Mouse (Mus musculus) embryonic facial prominence, embryonic 14.5 days (tissue): ENCODE data around the gene AI413582. TPM values are rescaled to one million over a fixed set of nuclear protein-coding genes. Genes with fewer than 3 reads are reported as not detected.
A peak's percentile ranks its signal among the peaks of the same experiment; 100 is the strongest.

Source experiments
- ATAC-seq: fragments of 200-750 bp; cut with Nextera tagmentation; 2 replicates; pipeline ENCODE4 v1.8.0; 2017; ENCODE audit warnings: low read depth, moderate number of reproducible peaks, moderate TSS enrichment
- DNase-seq: peaks from one replicate; pipeline ENCODE4 v3.0.0-alpha.2; 2015; ENCODE audit warnings: low spot score
- H3K27ac ChIP-seq: fragments of 300-500 bp; sonication (generic); replicated peaks from 2 replicates; pipeline ENCODE4 v1.5.1; 2014; ENCODE audit warnings: low read depth, mild to moderate bottlenecking, low read length, moderate library complexity
- H3K27me3 ChIP-seq: fragments of 300-500 bp; sonication (generic); replicated peaks from 2 replicates; pipeline ENCODE4 v1.6.1; 2014; ENCODE audit warnings: low read length; ENCODE audit not compliant: control insufficient read depth, insufficient read depth
- H3K36me3 ChIP-seq: fragments of 300-500 bp; sonication (generic); 2 replicates; pipeline ENCODE4 v1.6.1; 2014; ENCODE audit warnings: low read length, mixed read lengths; ENCODE audit not compliant: control insufficient read depth, insufficient read depth
- H3K4me1 ChIP-seq: fragments of 300-500 bp; sonication (generic); 2 replicates; pipeline ENCODE4 v1.6.1; 2014; ENCODE audit warnings: antibody characterized with exemption, low read length; ENCODE audit not compliant: control insufficient read depth, insufficient read depth
- H3K4me2 ChIP-seq: fragments of 300-500 bp; sonication (generic); 2 replicates; pipeline ENCODE4 v1.6.1; 2014; ENCODE audit warnings: low read depth, mild to moderate bottlenecking, low read length, moderate library complexity, mixed read lengths
- H3K4me3 ChIP-seq: fragments of 300-500 bp; sonication (generic); 2 replicates; pipeline ENCODE4 v1.5.1; 2014; ENCODE audit warnings: low read depth, mild to moderate bottlenecking, low read length
- H3K9ac ChIP-seq: fragments of 300-500 bp; sonication (generic); 2 replicates; pipeline ENCODE4 v1.6.1; 2014; ENCODE audit warnings: low read depth, mild to moderate bottlenecking, low read length, moderate library complexity, mixed read lengths
- H3K9me3 ChIP-seq: fragments of 300-500 bp; sonication (generic); 2 replicates; pipeline ENCODE4 v1.6.1; 2016; ENCODE audit warnings: low read length; ENCODE audit not compliant: control insufficient read depth
- WGBS: fragments of 180-500 bp; shearing (Covaris S2); extraction: QIAGEN DNeasy Blood & Tissue Kit; methylation state at CpG from one replicate; pipeline ENCODE4 v1.1.7; 2014; 5-methylcytosine and 5-hydroxymethylcytosine counted together
- polyA plus RNA-seq: library from polyadenylated mRNA; unstranded; fragments of >200 nt; fragmentation: Nextera tagmentation; extraction: Ambion mirVana; gene quantifications from 2 replicates; pipeline ENCODE4 v1.2.1, GENCODE M21; 2014

The AI413582 gene
- polyA plus RNA-seq, 1 experiment from 2014 or later: 29.3 TPM

GRCm38 (mm10) chr17:27574470-27575115 is 9.0 kb upstream of the AI413582 start:
- WGBS: 92% methylated on average over 15 of the region's 16 CpGs
- no peak overlapping the region for H3K4me2 ChIP-seq
- H3K4me3 ChIP-seq: no peak overlapping the region
- ATAC-seq (no peak), DNase-seq (no peak)
- H3K36me3 ChIP-seq: peaks cover 51% of the 10 kb centered on the region
- no peaks in the 10 kb centered on the region for H3K27me3 ChIP-seq
- H3K9me3 ChIP-seq: no peaks in the 10 kb centered on the region
- no peak overlapping the region for H3K27ac ChIP-seq
- H3K9ac ChIP-seq: no peak overlapping the region
- no peaks in the 10 kb centered on the region for H3K4me1 ChIP-seq

DNA sequence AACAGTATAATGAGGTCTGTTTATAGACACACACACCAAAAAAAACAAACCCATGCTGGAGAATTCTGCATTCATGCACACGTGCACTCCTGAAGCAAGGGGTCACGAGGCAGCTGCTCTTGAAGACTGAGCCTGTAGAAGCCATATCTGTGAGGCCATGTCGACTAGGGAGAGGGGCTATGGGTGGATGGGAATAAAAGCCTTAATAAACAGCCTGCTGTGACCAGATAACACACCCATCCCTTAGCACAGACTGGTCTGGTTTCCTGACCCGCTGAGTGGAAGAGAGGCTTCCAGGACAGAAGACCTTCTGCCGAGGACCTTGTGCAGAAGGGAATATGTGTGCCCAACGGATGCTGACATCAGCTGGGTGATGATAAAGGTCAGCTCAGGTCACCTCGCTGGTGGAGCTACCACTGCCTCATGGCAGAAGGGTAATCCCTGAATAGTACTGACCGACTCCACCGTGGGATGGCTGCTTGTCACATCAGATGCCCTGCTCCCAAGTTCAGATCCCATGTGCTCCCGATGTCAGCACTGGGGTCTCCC is 8.3 kb upstream of the AI413582 start:
- 86% methylated on average over 10 of the region's 10 CpGs for WGBS
- H3K4me1 ChIP-seq: no peaks in the 10 kb centered on the region
- DNase-seq: no peak
- H3K4me2 ChIP-seq: no peak overlapping the region
- no peaks in the 10 kb centered on the region for H3K9me3 ChIP-seq
- peaks cover 43% of the 10 kb centered on the region for H3K36me3 ChIP-seq
- no peaks in the 10 kb centered on the region for H3K27me3 ChIP-seq
- no peak overlapping the region for H3K27ac ChIP-seq
- no peak overlapping the region for H3K9ac ChIP-seq
- no peak for ATAC-seq
- H3K4me3 ChIP-seq: no peak overlapping the region

GRCm38 (mm10) chr17:27571315-27571714 is 5.8 kb upstream of the AI413582 start:
- Histone ChIP-seq H3K4me3 (no peak overlapping the region), H3K9me3 (no peaks in the 10 kb centered on the region), H3K4me1 (no peaks in the 10 kb centered on the region), H3K9ac (no peak overlapping the region), H3K4me2 (no peak overlapping the region), H3K27ac (no peak overlapping the region), H3K36me3 (peaks cover 25% of the 10 kb centered on the region), H3K27me3 (no peaks in the 10 kb centered on the region)
- ATAC-seq (no peak), DNase-seq (no peak)
- WGBS: 74% methylated on average over 8 of the region's 8 CpGs

DNA sequence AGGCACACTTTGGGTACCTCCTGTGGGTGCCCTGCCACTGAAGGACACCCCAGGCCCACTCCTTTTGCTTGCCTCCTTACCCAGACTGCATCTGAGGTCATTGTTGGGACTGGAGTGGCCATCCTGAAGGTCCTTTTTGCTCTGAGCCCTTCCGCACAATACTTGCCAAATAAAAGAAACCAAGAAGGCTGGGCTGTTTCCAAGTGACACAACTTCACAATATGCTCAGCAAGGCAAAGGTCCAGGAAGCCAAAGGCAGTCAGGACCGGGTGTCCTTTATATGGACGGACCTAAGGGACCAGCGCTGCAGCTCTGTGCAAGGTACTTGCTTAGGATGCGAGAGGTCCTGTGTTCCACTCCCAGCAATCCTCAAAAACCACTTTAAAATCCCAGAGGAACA is 2.7 kb upstream of the AI413582 start:
- H3K4me1 ChIP-seq: peaks cover 3% of the 10 kb centered on the region; the same call in 1 of the 2 replicates
- WGBS: 87% methylated on average over 5 of the region's 5 CpGs
- no peak overlapping the region for H3K9ac ChIP-seq
- H3K9me3 ChIP-seq: no peaks in the 10 kb centered on the region
- no peak overlapping the region for H3K4me2 ChIP-seq
- peaks cover 9% of the 10 kb centered on the region for H3K36me3 ChIP-seq
- no peak for ATAC-seq
- no peak overlapping the region for H3K27ac ChIP-seq
- DNase-seq: no peak
- H3K27me3 ChIP-seq: no peaks in the 10 kb centered on the region
- no peak overlapping the region for H3K4me3 ChIP-seq

DNA sequence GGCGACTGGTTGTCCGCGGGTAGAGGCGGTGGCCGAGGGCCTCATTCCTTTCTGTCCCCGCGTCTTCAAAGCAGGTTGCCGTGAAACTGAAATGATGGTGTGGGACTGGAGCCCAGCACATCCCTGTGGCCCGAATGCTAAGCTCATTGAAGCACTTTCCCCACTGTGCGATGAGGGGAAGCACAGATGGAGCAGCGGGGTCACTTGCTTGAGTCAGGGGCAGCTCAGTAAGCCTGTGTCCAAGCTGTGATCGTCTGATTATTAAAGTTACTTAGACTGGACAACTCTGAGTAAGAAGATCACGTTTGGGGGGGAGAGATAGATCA is 349 bp upstream of the AI413582 start:
- ATAC-seq (no peak; the same call in 1 of the 2 replicates), DNase-seq (no peak)
- Histone ChIP-seq H3K36me3 (peaks cover 11% of the 10 kb centered on the region; the same call in 1 of the 2 replicates), H3K9me3 (no peaks in the 10 kb centered on the region), H3K4me3 (peak overlapping the region; percentile 71), H3K27me3 (no peaks in the 10 kb centered on the region), H3K9ac (peak overlapping the region; percentile 72), H3K4me1 (peaks cover 3% of the 10 kb centered on the region; the same call in 1 of the 2 replicates), H3K27ac (no peak overlapping the region), H3K4me2 (peak overlapping the region; percentile 92)
- WGBS: 0% methylated on average over 10 of the region's 13 CpGs

GRCm38 (mm10) chr17:27564391-27565162 is 979 bp downstream of the AI413582 start:
- Histone ChIP-seq H3K36me3 (peaks cover 21% of the 10 kb centered on the region; the same call in 1 of the 2 replicates), H3K4me2 (peak overlapping the region; percentile 92), H3K27ac (no peak overlapping the region), H3K9me3 (no peaks in the 10 kb centered on the region), H3K4me3 (peak overlapping the region; percentile 71), H3K27me3 (no peaks in the 10 kb centered on the region), H3K9ac (peak overlapping the region; percentile 72), H3K4me1 (peaks cover 3% of the 10 kb centered on the region; the same call in 1 of the 2 replicates)
- no peak for DNase-seq
- no peak for ATAC-seq
- 12% methylated on average over 19 of the region's 20 CpGs for WGBS

DNA sequence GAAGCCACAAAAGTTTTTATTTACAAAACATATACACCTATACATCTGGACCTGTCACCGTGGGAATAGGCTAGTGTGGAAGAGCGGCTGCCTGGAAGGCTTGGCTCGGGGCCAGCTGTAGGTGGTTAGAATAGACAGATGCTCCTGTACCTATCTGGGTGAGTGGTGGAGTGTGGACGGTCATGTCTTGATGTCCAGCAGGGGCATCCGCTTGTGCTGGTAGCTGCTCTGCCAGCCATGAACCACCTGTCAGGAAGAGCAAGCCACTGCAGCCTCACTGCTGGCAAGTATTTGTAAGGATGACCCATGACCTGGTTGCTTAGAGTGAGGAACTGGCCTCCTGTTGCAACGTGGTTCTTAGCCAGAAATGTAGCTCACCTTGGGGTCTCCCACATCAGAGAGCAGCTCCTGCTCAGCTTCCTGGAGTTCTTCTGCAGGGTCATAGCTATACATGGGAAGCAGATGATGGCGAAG is 1.7 kb downstream of the AI413582 start:
- no peak overlapping the region for H3K4me3 ChIP-seq
- 46% methylated on average over 7 of the region's 7 CpGs for WGBS
- no peaks in the 10 kb centered on the region for H3K9me3 ChIP-seq
- peaks cover 4% of the 10 kb centered on the region for H3K4me1 ChIP-seq
- H3K27me3 ChIP-seq: no peaks in the 10 kb centered on the region
- H3K9ac ChIP-seq: no peak overlapping the region
- H3K27ac ChIP-seq: no peak overlapping the region
- DNase-seq (no peak), ATAC-seq (no peak)
- H3K4me2 ChIP-seq: no peak overlapping the region
- peaks cover 21% of the 10 kb centered on the region; the same call in 1 of the 2 replicates for H3K36me3 ChIP-seq

DNA sequence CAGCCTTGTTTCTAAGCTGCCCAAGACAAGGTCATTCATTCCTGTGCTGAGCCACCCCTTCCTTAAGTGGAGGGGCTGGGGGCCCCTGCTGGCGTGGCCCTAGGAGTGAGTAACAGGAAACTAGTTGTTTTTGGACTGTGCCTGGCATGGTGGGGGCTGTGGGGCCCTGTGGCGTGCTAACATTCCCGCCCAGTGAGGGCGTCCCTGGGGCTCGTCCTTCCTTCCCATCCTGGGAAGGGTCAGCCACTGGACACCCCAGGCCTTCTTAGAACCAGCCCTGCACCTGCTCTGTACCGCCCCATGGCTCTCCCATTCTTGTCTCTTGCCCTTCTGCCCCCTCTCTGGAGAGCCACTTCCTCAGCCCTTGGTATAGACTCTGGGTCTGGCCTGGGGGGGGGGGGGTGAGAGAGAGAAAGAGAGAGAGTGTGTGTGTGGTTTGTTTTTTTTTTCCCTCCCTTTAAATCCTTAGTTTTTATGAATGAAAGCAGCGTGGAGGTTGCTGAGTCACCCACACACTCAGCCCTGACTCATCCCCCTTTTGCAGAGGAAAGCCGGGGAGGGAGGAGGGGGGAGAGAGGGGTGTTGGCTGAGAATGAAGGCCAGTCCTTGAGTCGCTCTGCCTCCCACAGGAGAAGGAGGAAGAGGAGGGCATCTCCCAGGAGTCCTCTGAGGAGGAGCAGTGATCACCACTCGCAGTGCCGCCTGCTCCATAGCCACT is 3.6 kb downstream of the AI413582 start:
- Histone ChIP-seq H3K4me2 (no peak overlapping the region), H3K9me3 (no peaks in the 10 kb centered on the region), H3K27me3 (no peaks in the 10 kb centered on the region), H3K27ac (no peak overlapping the region), H3K36me3 (peaks cover 21% of the 10 kb centered on the region; the same call in 1 of the 2 replicates), H3K4me1 (peaks cover 11% of the 10 kb centered on the region), H3K9ac (no peak overlapping the region), H3K4me3 (no peak overlapping the region)
- 60% methylated on average over 8 of the region's 11 CpGs for WGBS
- DNase-seq: peak; percentile 49
- no peak for ATAC-seq
